Mouse (Mus musculus): ENCODE results near the gene Foxe3. TPM values are rescaled to one million over a fixed set of nuclear protein-coding genes. Genes with fewer than 3 reads are reported as not detected.
A peak's percentile ranks its signal among the peaks of the same experiment; 100 is the strongest.

Foxe3 gene
- total and polyA plus RNA-seq, 2 experiments from 2014 or later: 0.27 to 0.31 TPM

DNA sequence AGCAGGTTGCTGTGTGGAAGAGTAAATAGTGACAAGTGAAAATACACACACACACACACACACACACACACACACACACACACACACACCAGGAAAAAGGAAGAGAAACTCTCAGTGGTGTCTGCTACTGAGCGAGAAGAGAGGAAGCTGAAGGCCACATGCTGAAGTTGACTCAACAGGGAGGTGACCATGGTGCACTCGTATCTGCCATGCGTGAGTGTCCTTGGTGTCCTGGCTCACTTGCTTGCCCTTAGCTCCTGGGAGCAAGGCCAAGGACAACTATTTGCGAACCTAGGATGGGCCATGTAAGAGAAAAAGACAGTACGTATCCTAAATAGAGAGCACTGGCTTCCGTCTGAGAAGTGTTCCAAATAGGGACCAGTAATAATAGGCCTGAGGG is 8.4 kb upstream of the Foxe3 start:
- no peaks in the 10 kb centered on the region for H3K9me3 ChIP-seq (ENCODE audit: low read length)
- WGBS: 94% methylated on average over 6 of the region's 6 CpGs
- H3K27me3 ChIP-seq (ENCODE audit: insufficient read depth, low read length): peaks cover 12% of the 10 kb centered on the region; the same call in 1 of the 2 replicates
- no peak overlapping the region for H3K4me2 ChIP-seq (ENCODE audit: low read depth, low read length, poor library complexity, severe bottlenecking)
- ATAC-seq (ENCODE audit: low FRiP score): no peak
- no peak overlapping the region for H3K9ac ChIP-seq (replicated peaks; ENCODE audit: low read length, poor library complexity, severe bottlenecking)
- H3K4me1 ChIP-seq (ENCODE audit: insufficient read depth, low read length): no peaks in the 10 kb centered on the region
- no peak overlapping the region for H3K27ac ChIP-seq (ENCODE audit: low read depth, low read length)
- no peaks in the 10 kb centered on the region for H3K36me3 ChIP-seq (ENCODE audit: insufficient read depth, low read length)
- DNase-seq (ENCODE audit: low spot score): no peak
- TF ChIP-seq CTCF (IDR thresholded peaks at IDR 0.05): no peak
- no peak overlapping the region for H3K4me3 ChIP-seq (ENCODE audit: low read depth, low read length)

DNA sequence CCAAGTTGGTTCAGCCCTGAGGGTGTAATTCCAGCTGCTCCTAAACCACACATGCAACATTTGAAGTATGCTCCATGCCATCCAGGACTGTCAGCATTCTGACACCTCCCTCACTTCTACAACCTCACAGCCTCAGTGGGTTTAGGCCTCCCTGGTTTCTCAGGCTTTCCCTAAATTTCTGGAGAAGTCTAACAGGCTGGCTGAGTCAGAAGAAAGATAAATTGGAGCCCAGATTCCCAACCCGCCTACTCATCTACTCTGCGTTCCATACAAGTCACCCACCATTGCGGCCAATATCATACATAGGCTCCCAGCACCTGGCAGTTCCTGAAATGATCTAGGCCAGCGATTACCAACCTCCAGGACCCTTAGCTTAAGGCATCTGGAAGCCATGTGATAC is 6.9 kb upstream of the Foxe3 start:
- 92% methylated on average over 4 of the region's 4 CpGs for WGBS
- Histone ChIP-seq H3K36me3 (ENCODE audit: insufficient read depth, low read length) (no peaks in the 10 kb centered on the region), H3K4me2 (ENCODE audit: low read depth, low read length, poor library complexity, severe bottlenecking) (no peak overlapping the region), H3K4me1 (ENCODE audit: insufficient read depth, low read length) (no peaks in the 10 kb centered on the region), H3K9ac (replicated peaks; ENCODE audit: low read length, poor library complexity, severe bottlenecking) (no peak overlapping the region), H3K27ac (ENCODE audit: low read depth, low read length) (no peak overlapping the region), H3K9me3 (ENCODE audit: low read length) (no peaks in the 10 kb centered on the region), H3K27me3 (ENCODE audit: insufficient read depth, low read length) (peaks cover 21% of the 10 kb centered on the region), H3K4me3 (ENCODE audit: low read depth, low read length) (no peak overlapping the region)
- no peak for TF ChIP-seq CTCF (IDR thresholded peaks at IDR 0.05)
- DNase-seq (ENCODE audit: low spot score) (no peak), ATAC-seq (ENCODE audit: low FRiP score) (no peak)

DNA sequence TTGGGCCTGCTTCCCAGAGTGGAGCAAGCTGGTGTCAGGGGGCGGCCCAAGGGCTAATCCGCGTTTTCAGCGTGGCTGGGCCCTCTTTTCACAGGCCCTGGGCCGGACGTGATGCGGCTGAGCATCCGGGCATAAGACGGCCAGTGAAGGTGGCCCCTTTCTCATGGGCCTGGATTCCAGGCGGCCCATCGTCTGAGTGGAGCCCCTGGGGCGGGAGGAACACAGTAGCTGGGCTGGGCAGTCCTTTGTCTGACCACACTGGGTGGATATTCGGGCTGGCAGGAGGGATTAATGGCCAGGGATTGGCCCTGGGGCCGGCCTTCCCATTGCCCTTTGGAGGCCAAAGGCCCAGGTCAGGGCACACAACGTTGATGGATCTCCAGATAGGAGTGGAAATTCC is 3.3 kb upstream of the Foxe3 start:
- H3K36me3 ChIP-seq (ENCODE audit: insufficient read depth, low read length): no peaks in the 10 kb centered on the region
- H3K9ac ChIP-seq (replicated peaks; ENCODE audit: low read length, poor library complexity, severe bottlenecking): no peak overlapping the region
- H3K27ac ChIP-seq (ENCODE audit: low read depth, low read length): no peak overlapping the region
- peaks cover 57% of the 10 kb centered on the region for H3K27me3 ChIP-seq (ENCODE audit: insufficient read depth, low read length)
- H3K4me3 ChIP-seq (ENCODE audit: low read depth, low read length): no peak overlapping the region
- no peaks in the 10 kb centered on the region for H3K9me3 ChIP-seq (ENCODE audit: low read length)
- ATAC-seq (ENCODE audit: low FRiP score): no peak
- no peak for DNase-seq (ENCODE audit: low spot score)
- 0 out of 2 replicates have a peak, but pooled peaks cover 4% of the 10 kb centered on the region for H3K4me1 ChIP-seq (ENCODE audit: insufficient read depth, low read length)
- WGBS: 18% methylated on average over 15 of the region's 15 CpGs
- no peak overlapping the region for H3K4me2 ChIP-seq (ENCODE audit: low read depth, low read length, poor library complexity, severe bottlenecking)
- TF ChIP-seq CTCF (IDR thresholded peaks at IDR 0.05): no peak

DNA sequence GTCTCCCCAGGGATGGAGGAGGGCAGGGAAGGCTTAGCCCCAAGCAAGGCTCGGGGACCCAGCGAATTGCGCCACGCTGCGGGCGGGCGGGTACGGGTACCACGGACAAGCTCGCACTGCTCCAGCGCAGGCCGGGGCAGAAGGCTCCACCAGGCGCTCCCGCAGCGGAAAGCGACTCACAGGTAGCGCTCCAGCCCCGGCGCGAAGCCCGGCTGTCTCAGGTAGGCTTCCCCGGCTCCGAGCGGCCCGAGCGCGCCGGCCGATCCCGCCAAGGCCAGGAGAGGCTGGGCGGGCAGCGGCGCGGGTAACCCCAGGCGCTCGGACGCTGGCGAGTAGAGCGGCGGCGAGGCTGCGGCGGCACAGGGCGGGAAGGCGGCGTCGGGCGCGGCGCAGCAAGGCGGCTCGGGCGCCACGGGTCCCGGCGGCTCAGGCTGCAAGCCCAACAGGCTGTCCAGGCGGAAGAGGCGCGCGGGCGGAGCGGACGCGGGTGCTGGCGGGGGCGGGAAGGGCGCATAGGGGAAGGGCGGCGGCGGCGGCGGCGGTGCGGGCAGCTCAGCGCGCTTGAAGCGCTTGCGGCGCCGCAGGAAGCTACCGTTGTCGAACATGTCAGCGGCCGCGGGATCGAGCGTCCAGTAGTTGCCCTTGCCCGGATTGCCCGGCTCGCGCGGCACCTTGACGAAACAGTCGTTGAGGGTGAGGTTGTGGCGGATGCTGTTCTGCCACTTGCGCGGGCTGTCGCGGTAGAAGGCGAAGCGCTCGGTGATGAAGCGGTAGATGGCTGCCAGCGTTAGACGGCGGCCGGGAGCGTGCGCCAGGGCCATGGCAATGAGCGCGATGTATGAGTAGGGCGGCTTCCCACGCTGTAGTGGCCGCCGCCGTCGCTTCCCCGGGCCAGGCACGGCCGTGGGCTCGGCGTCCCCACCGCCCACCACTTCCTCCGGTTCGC is 569 bp downstream of the Foxe3 start:
- H3K36me3 ChIP-seq (ENCODE audit: insufficient read depth, low read length): no peaks in the 10 kb centered on the region
- H3K27me3 ChIP-seq (ENCODE audit: insufficient read depth, low read length): peaks cover 81% of the 10 kb centered on the region
- no peak for TF ChIP-seq CTCF (IDR thresholded peaks at IDR 0.05)
- H3K9me3 ChIP-seq (ENCODE audit: low read length): no peaks in the 10 kb centered on the region
- WGBS: under 1% methylated on average over 112 of the region's 125 CpGs
- no peak overlapping the region for H3K9ac ChIP-seq (replicated peaks; ENCODE audit: low read length, poor library complexity, severe bottlenecking)
- ATAC-seq (ENCODE audit: low FRiP score): 0 out of 2 replicates have a peak, but pooled peaks have one; percentile 29
- no peak for DNase-seq (ENCODE audit: low spot score)
- H3K4me1 ChIP-seq (ENCODE audit: insufficient read depth, low read length): 0 out of 2 replicates have a peak, but pooled peaks cover 4% of the 10 kb centered on the region
- peak overlapping the region; percentile 36 for H3K4me3 ChIP-seq (ENCODE audit: low read depth, low read length)
- H3K27ac ChIP-seq (ENCODE audit: low read depth, low read length): no peak overlapping the region
- peak overlapping the region; percentile 56 for H3K4me2 ChIP-seq (ENCODE audit: low read depth, low read length, poor library complexity, severe bottlenecking)

DNA sequence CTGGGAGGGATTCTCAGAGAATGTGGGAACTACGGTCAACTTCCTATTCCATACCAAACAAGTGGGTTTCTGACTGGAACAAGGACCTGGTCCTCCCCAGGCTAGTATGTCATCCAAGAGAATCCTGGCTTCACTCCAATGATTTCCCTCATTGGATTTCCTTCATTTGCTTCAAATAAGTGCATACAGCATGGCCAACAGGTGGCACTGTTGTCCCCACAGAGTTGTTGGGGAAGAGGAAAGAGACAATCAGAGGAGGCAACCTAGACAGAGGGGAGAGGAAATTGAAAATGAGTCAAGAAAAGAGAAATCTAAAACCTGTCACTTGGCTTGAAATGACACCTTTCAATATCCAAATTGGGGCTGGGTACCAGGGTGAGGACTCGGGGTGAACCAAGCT is 8.7 kb downstream of the Foxe3 start:
- no peak overlapping the region for H3K4me2 ChIP-seq (ENCODE audit: low read depth, low read length, poor library complexity, severe bottlenecking)
- no peak overlapping the region for H3K4me3 ChIP-seq (ENCODE audit: low read depth, low read length)
- peaks cover 71% of the 10 kb centered on the region for H3K27me3 ChIP-seq (ENCODE audit: insufficient read depth, low read length)
- 40% methylated on average over 2 of the region's 2 CpGs for whole genome bisulfite sequencing
- H3K36me3 ChIP-seq (ENCODE audit: insufficient read depth, low read length): no peaks in the 10 kb centered on the region
- no peaks in the 10 kb centered on the region for H3K9me3 ChIP-seq (ENCODE audit: low read length)
- no peak for ATAC-seq (ENCODE audit: low FRiP score)
- peak; percentile 68 for TF ChIP-seq CTCF (IDR thresholded peaks at IDR 0.05)
- H3K27ac ChIP-seq (ENCODE audit: low read depth, low read length): no peak overlapping the region
- peak; percentile 69 for DNase-seq (ENCODE audit: low spot score)
- H3K4me1 ChIP-seq (ENCODE audit: insufficient read depth, low read length): no peaks in the 10 kb centered on the region
- H3K9ac ChIP-seq (replicated peaks; ENCODE audit: low read length, poor library complexity, severe bottlenecking): no peak overlapping the region

DNA sequence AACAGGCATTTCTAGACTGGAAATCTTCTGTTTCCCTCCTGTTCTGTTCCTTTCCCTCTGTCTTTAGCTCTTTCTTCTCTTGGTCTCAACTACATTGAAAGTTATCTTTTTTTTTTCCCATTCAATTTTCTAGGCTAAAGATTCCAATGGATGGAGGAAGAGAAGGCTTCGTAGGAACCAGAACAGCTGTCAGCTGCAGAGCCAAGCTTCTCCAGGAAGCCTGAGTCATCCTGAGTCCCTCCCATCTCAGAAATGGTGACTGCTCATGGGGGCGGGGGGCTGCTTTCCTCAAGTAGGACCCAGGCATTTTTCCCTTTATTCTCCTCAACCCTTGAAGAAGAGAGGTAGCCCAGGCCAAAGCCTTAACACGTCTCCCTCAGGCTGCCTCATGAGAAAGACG is 9.8 kb downstream of the Foxe3 start:
- Histone ChIP-seq H3K4me1 (ENCODE audit: insufficient read depth, low read length) (no peaks in the 10 kb centered on the region), H3K27ac (ENCODE audit: low read depth, low read length) (no peak overlapping the region), H3K4me3 (ENCODE audit: low read depth, low read length) (no peak overlapping the region), H3K27me3 (ENCODE audit: insufficient read depth, low read length) (peaks cover 73% of the 10 kb centered on the region), H3K9me3 (ENCODE audit: low read length) (no peaks in the 10 kb centered on the region), H3K4me2 (ENCODE audit: low read depth, low read length, poor library complexity, severe bottlenecking) (no peak overlapping the region), H3K36me3 (ENCODE audit: insufficient read depth, low read length) (no peaks in the 10 kb centered on the region), H3K9ac (replicated peaks; ENCODE audit: low read length, poor library complexity, severe bottlenecking) (no peak overlapping the region)
- TF ChIP-seq CTCF (IDR thresholded peaks at IDR 0.05): no peak
- 29% methylated on average over 4 of the region's 4 CpGs for WGBS
- no peak for DNase-seq (ENCODE audit: low spot score)
- ATAC-seq (ENCODE audit: low FRiP score): no peak

Measured in midbrain, postnatal 0 days (tissue).